Mouse (Mus musculus) hindbrain, embryonic 16.5 days (tissue): ENCODE data around the gene Mospd2. TPM values are rescaled to one million over a fixed set of nuclear protein-coding genes. Genes with fewer than 3 reads are reported as not detected.

Experiments
- ATAC-seq: fragments of 200-750 bp; cut with Nextera tagmentation; 2 replicates; pipeline ENCODE4 v1.8.0; 2017; ENCODE audit warnings: moderate TSS enrichment, moderate library complexity
- H3K27ac ChIP-seq: fragments of 300-500 bp; sonication (generic); 2 replicates; pipeline ENCODE4 v1.5.1; 2014; ENCODE audit warnings: low read depth, mild to moderate bottlenecking, control low read depth, low read length, moderate library complexity
- H3K27me3 ChIP-seq: fragments of 300-500 bp; sonication (generic); replicated peaks from 2 replicates; pipeline ENCODE4 v1.6.1; 2014; ENCODE audit warnings: low read length; ENCODE audit not compliant: control insufficient read depth, insufficient read depth
- H3K36me3 ChIP-seq: fragments of 300-500 bp; sonication (generic); 2 replicates; pipeline ENCODE4 v1.6.1; 2014; ENCODE audit warnings: mild to moderate bottlenecking, low read length, moderate library complexity, mixed read lengths; ENCODE audit not compliant: control insufficient read depth, insufficient read depth
- H3K4me1 ChIP-seq: fragments of 300-500 bp; sonication (generic); 2 replicates; pipeline ENCODE4 v1.6.1; 2014; ENCODE audit warnings: low read depth, low read length; ENCODE audit not compliant: control insufficient read depth, insufficient read depth
- H3K4me2 ChIP-seq: fragments of 300-500 bp; sonication (generic); 2 replicates; pipeline ENCODE4 v1.6.1; 2014; ENCODE audit warnings: mild to moderate bottlenecking, low read length, control low read depth, moderate library complexity
- H3K4me3 ChIP-seq: fragments of 300-500 bp; sonication (generic); 2 replicates; pipeline ENCODE4 v1.5.1; 2014; ENCODE audit warnings: mild to moderate bottlenecking, low read length, control low read depth, moderate library complexity
- H3K9ac ChIP-seq: fragments of 300-500 bp; sonication (generic); 2 replicates; pipeline ENCODE4 v1.6.1; 2014; ENCODE audit warnings: low read depth, mild to moderate bottlenecking, control low read depth, low read length, moderate library complexity
- H3K9me3 ChIP-seq: fragments of 300-500 bp; sonication (generic); 2 replicates; pipeline ENCODE4 v1.6.1; 2014; ENCODE audit warnings: mild to moderate bottlenecking, low read length, moderate library complexity; ENCODE audit not compliant: control insufficient read depth
- WGBS: fragments of 180-500 bp; shearing (Covaris S2); extraction: QIAGEN DNeasy Blood & Tissue Kit; methylation state at CpG from one replicate; pipeline ENCODE4 v1.1.7; 2014; 5-methylcytosine and 5-hydroxymethylcytosine counted together
- polyA plus RNA-seq: library from polyadenylated mRNA; unstranded; fragments of >200 nt; fragmentation: Nextera tagmentation; extraction: Ambion mirVana; gene quantifications from 2 replicates; pipeline ENCODE4 v1.2.1, GENCODE M21; 2015

Mospd2 gene
- polyA plus RNA-seq, 1 experiment from 2014 or later: 16.6 TPM

DNA sequence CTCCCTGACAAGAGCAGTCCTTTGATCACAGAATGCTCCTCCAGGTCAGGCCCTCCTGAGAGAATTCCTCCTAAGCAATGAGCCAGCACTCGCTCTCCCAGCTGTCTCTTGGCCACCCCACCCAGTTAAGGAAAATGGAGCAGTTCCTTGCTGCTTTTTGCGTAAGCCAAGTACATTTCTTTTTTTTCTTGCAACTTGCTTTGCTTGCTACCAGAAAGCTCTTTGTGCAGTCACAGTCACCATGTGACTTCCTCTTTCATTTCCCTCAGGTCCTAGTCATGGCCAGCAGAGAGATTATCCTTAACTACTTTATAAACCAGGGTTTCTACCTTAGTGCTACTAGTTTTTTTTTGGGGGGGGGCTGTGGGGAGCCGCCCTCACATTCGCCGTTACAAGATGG, 38.6 kb downstream of the Mospd2 start:
- Histone ChIP-seq H3K4me1 (no peaks in the 10 kb centered on the region), H3K9me3 (no peaks in the 10 kb centered on the region), H3K9ac (no peak overlapping the region), H3K27me3 (no peaks in the 10 kb centered on the region), H3K4me2 (no peak overlapping the region), H3K27ac (no peak overlapping the region), H3K4me3 (no peak overlapping the region), H3K36me3 (peaks cover 6% of the 10 kb centered on the region; the same call in 1 of the 2 replicates)
- 98% methylated on average over 5 of the region's 5 CpGs for WGBS
- no peak for ATAC-seq

DNA sequence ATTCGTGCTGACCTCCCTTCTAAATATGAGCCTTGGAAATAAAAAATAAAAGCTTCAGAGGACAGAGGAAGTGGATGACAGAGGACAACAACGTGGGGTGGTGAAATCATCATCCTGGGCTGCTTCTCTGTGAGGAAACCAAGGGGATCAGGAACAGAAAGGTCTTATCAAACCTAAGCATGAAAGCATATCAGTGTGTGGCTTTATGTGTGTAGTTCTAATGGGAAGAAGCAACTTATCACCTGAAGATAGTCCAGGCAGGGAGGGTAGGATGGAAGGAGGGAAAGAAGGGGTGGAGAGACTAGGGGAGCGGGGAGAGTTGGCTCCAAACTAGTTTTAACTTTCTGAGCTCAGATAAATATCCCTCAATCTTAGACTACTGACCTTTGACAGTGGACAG, 67.2 kb downstream of the Mospd2 start:
- Histone ChIP-seq H3K27ac (no peak overlapping the region), H3K9me3 (no peaks in the 10 kb centered on the region), H3K4me1 (no peaks in the 10 kb centered on the region), H3K4me2 (no peak overlapping the region), H3K27me3 (no peaks in the 10 kb centered on the region), H3K9ac (no peak overlapping the region), H3K36me3 (no peaks in the 10 kb centered on the region), H3K4me3 (no peak overlapping the region)
- no peak for ATAC-seq
- 72% methylated on average over 3 of the region's 3 CpGs for WGBS

DNA sequence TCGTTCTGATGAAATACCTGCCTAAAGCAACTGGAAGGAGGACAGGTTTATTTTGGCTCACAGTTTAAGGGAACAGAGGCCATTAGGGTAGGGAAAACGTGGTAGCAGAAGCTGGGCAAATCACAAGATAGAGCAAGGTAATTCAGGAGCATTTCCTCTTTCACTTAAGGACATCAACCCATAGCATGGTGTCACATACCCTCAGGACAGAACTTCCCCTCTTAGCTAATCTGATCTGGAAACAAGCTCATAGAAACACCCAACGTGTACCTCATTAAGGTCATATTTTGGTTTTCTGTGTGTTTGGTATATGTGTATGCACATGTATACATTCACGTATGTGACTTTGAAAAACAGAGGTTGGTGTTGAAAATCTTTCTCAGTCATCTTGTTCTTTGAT, 68.0 kb downstream of the Mospd2 start:
- Histone ChIP-seq H3K4me3 (no peak overlapping the region), H3K4me1 (no peaks in the 10 kb centered on the region), H3K27me3 (no peaks in the 10 kb centered on the region), H3K4me2 (no peak overlapping the region), H3K36me3 (no peaks in the 10 kb centered on the region), H3K27ac (no peak overlapping the region), H3K9me3 (no peaks in the 10 kb centered on the region), H3K9ac (no peak overlapping the region)
- WGBS: 75% methylated on average over 4 of the region's 4 CpGs
- ATAC-seq: no peak

DNA sequence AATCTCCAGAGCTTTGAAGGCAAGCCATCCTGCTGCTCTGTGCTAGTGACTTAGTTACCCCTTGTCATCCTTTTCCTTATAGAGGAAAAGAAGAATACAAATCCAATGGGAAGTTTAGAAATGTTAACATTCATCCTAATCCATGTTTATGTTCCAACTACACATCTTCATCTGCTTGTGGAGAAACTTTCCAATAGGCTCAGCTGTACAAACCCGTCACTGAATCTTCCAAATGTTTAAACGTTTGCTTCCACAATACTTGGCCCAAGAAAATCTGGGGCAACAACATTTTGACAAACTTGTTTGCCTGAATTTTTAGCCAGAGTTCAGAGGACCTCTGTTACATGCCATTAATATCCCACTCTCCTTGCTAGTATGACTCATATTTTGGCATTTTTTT, 78.3 kb downstream of the Mospd2 start:
- WGBS: 83% methylated on average over 2 of the region's 2 CpGs
- Histone ChIP-seq H3K9me3 (no peaks in the 10 kb centered on the region), H3K36me3 (no peaks in the 10 kb centered on the region), H3K4me1 (no peaks in the 10 kb centered on the region), H3K4me2 (no peak overlapping the region), H3K27ac (no peak overlapping the region), H3K4me3 (no peak overlapping the region), H3K27me3 (no peaks in the 10 kb centered on the region), H3K9ac (no peak overlapping the region)
- ATAC-seq: no peak

DNA sequence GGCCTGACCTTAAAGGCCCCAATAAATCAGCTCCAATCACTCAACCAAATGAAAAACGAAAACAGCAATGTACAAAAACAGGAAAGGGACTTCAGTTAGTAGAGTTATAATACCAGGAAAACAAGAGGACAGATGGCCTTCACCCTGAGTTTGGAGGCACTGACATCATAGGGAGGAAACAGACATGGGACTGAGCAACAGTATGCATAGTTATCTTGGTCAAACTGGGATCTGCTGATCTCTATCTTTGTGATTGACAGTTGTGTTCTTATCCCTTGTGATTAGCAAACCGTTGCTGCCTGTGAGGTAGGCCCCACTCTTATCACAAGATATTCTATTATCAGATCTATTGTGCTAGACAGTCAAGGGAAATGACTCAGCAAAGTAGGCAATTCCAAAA, 80.4 kb downstream of the Mospd2 start:
- no peak for ATAC-seq
- H3K27me3 ChIP-seq: no peaks in the 10 kb centered on the region
- WGBS: 74% methylated on average over 2 of the region's 2 CpGs

DNA sequence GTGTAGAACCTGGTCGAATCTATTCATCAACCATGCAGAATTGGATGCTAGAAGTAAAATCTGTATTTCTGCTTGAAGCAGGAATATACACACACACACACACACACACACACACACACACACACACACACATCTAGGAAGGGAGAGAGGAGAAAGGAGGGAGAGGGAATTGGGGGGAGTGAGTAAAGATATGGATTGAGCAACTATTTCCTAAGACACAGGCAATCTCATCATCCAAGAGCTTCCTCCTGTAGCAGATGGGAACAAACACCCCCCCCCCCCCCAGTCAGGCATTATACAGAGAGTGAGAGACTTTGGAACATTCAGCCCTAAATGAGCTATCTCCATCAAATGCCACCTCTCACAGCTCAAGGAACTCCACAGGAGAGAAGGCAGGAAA, 93.9 kb downstream of the Mospd2 start:
- WGBS: 100% methylated on average over 1 of the region's 1 CpGs
- Histone ChIP-seq H3K36me3 (no peaks in the 10 kb centered on the region), H3K9me3 (no peaks in the 10 kb centered on the region), H3K27ac (no peak overlapping the region), H3K27me3 (no peaks in the 10 kb centered on the region), H3K4me3 (no peak overlapping the region), H3K4me2 (no peak overlapping the region), H3K4me1 (no peaks in the 10 kb centered on the region), H3K9ac (no peak overlapping the region)
- ATAC-seq: no peak

More for the DNA sequence above, 80.4 kb downstream of the Mospd2 start:
- Histone ChIP-seq H3K4me2 (no peak overlapping the region), H3K9ac (no peak overlapping the region), H3K4me1 (no peaks in the 10 kb centered on the region), H3K27ac (no peak overlapping the region), H3K4me3 (no peak overlapping the region), H3K9me3 (no peaks in the 10 kb centered on the region), H3K36me3 (no peaks in the 10 kb centered on the region)

Other genes starting within 250 kb of the Mospd2 start
- gene Fancb, start 217 bp upstream of the Mospd2 start, polyA plus RNA-seq: 2.9 and 3.4 TPM in 2 replicates
- gene Gm17604, start 24.5 kb upstream of the Mospd2 start, polyA plus RNA-seq: not detected in 2 replicates